Mouse (Mus musculus) cerebellum, adult 2 months (tissue): ENCODE data around the gene Ttc38. TPM values are rescaled to one million over a fixed set of nuclear protein-coding genes. Genes with fewer than 3 reads are reported as not detected.

ENCODE experiments used
- DNase-seq, 2 experiments: peaks; one replicate each; pipeline ENCODE4 v3.0.0; 2021
- H3K27ac ChIP-seq: fragments of 200-500 bp; 2 replicates; pipeline ENCODE4 v1.5.1; 2012; ENCODE audit warnings: low read length, control low read depth, inconsistent platforms; ENCODE audit not compliant: insufficient read depth
- H3K27me3 ChIP-seq: fragments of 200-500 bp; 2 replicates; pipeline ENCODE4 v1.6.1; 2012; ENCODE audit warnings: inconsistent platforms, mild to moderate bottlenecking, low read length, moderate library complexity; ENCODE audit not compliant: control insufficient read depth, insufficient read depth
- H3K4me1 ChIP-seq: fragments of 200-500 bp; 2 replicates; pipeline ENCODE4 v1.6.1; 2011; ENCODE audit warnings: low read length; ENCODE audit not compliant: control insufficient read depth, insufficient read depth
- H3K4me3 ChIP-seq: fragments of 200-500 bp; replicated peaks from 2 replicates; pipeline ENCODE3; 2011; ENCODE audit warnings: mild to moderate bottlenecking, low read depth, low read length, control low read depth; ENCODE audit not compliant: insufficient read depth
- CTCF ChIP-seq: fragments of 200-500 bp; IDR thresholded peaks from 2 replicates; pipeline ENCODE4 v1.5.1; 2011; ENCODE audit warnings: low read depth, mild to moderate bottlenecking, control low read depth, low read length, moderate library complexity, borderline replicate concordance; ENCODE audit not compliant: insufficient read depth
- POLR2A ChIP-seq: fragments of 200-500 bp; IDR thresholded peaks from 2 replicates; pipeline ENCODE4 v1.6.1; 2011; ENCODE audit warnings: low read length, control low read depth, borderline replicate concordance; ENCODE audit not compliant: insufficient read depth
- WGBS: fragments of 180-500 bp; shearing (Covaris S2); methylation state at CpG from one replicate; pipeline ENCODE4 v1.1.7; 2018; 5-methylcytosine and 5-hydroxymethylcytosine counted together
- polyA plus RNA-seq: library from polyadenylated mRNA; depleted of rRNA; stranded (reverse); fragments of >200 nt; gene quantifications from 2 replicates; pipeline ENCODE4 v1.2.3, GENCODE M21; 2012

The Ttc38 gene
- polyA plus RNA-seq, 1 experiment, result 5.1 TPM

GRCm38 (mm10) chr15:85889235-85889634, 57.1 kb downstream of the Ttc38 start:
- no peak overlapping the region for H3K27ac ChIP-seq
- peaks cover 5% of the 10 kb centered on the region; the same call in 1 of the 2 replicates for H3K4me1 ChIP-seq
- no peak for DNase-seq
- H3K4me3 ChIP-seq, result no peak overlapping the region
- no peaks in the 10 kb centered on the region for H3K27me3 ChIP-seq
- TF ChIP-seq POLR2A (no peak), CTCF (no peak)
- 88% methylated on average over 4 of the region's 4 CpGs for WGBS

- WGBS, result 25% methylated on average over 10 of the region's 10 CpGs
- TF ChIP-seq POLR2A (no peak), CTCF (no peak)
- Histone ChIP-seq H3K4me1 (peaks cover 5% of the 10 kb centered on the region; the same call in 1 of the 2 replicates), H3K27me3 (no peaks in the 10 kb centered on the region), H3K4me3 (no peak overlapping the region), H3K27ac (no peak overlapping the region)
- DNase-seq, result peak; percentile 53 to 67
These were observed 59.9 kb downstream of the Ttc38 start for GRCm38 (mm10) chr15:85891971-85892370.

DNA sequence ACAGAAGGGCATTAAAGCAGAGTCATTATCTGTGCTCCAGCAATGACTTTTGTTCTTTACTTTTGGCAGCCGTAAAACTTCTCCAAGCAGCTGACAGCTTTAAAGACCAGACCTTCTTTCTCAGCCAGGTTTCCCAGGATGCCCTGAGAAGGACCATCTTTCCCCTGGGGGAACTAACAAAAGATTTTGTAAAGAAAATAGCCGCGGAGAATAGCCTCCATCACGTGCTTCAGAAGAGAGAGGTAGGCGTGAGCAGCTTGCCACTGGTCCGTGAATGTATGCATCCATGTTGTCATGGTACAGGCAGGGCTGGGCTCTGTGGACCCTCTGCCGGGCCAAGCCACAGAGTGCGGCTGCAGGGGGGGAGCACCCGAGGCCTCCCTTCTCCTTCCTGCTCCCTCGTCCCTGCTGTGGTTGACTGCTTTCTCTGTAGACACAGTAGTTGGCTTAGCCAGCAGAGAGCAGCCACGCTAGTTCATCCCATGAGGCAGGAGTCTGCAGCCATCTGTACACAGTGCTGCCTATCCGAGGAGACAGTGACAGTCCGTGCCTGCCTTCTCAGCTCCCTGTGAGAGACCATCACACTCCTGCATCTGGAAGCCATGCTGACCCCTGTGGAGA, 60.5 kb downstream of the Ttc38 start:
- 34% methylated on average over 13 of the region's 13 CpGs for WGBS
- H3K27ac ChIP-seq, result no peak overlapping the region
- no peak for DNase-seq
- H3K4me1 ChIP-seq, result peaks cover 5% of the 10 kb centered on the region; the same call in 1 of the 2 replicates
- no peak for TF ChIP-seq POLR2A
- TF ChIP-seq CTCF, result no peak
- no peak overlapping the region for H3K4me3 ChIP-seq
- H3K27me3 ChIP-seq, result no peaks in the 10 kb centered on the region

DNA sequence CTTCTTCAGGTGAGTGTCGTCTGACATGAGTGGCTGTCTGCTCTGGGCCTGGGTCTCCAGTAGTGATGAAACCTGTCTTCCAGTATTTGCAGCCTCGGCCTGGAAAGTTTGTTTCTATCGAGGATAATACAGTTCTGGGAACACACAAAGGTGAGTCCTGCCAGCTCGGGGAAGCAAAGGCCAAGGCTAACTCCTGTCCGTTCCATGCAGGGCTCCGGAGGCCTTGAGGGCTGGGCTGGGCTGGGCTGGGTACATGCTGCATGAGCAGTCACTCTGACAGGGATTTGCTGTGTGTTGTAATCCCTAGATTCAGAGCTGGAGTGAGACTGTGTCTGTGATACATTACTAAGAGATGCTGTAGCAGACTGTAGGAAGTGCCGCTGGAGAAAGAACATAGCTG, 61.8 kb downstream of the Ttc38 start:
- 87% methylated on average over 7 of the region's 7 CpGs for WGBS
- Histone ChIP-seq H3K4me1 (peaks cover 9% of the 10 kb centered on the region; the same call in 1 of the 2 replicates), H3K27me3 (no peaks in the 10 kb centered on the region), H3K27ac (no peak overlapping the region), H3K4me3 (no peak overlapping the region)
- TF ChIP-seq POLR2A, result no peak
- no peak for TF ChIP-seq CTCF
- no peak for DNase-seq

GRCm38 (mm10) chr15:85896284-85896683, 64.2 kb downstream of the Ttc38 start:
- TF ChIP-seq CTCF (peak; percentile 98), POLR2A (no peak)
- WGBS, result 7% methylated on average over 8 of the region's 8 CpGs
- Histone ChIP-seq H3K4me3 (no peak overlapping the region), H3K4me1 (peaks cover 14% of the 10 kb centered on the region), H3K27ac (no peak overlapping the region), H3K27me3 (no peaks in the 10 kb centered on the region)
- DNase-seq, result peak; percentile 68 to 88

- 48% methylated on average over 10 of the region's 10 CpGs for WGBS
- Histone ChIP-seq H3K27ac (no peak overlapping the region), H3K27me3 (no peaks in the 10 kb centered on the region), H3K4me1 (peaks cover 9% of the 10 kb centered on the region), H3K4me3 (no peak overlapping the region)
- no peak for DNase-seq
- no peak for TF ChIP-seq POLR2A
- TF ChIP-seq CTCF, result no peak
These were observed 65.0 kb downstream of the Ttc38 start for GRCm38 (mm10) chr15:85897113-85897512.

DNA sequence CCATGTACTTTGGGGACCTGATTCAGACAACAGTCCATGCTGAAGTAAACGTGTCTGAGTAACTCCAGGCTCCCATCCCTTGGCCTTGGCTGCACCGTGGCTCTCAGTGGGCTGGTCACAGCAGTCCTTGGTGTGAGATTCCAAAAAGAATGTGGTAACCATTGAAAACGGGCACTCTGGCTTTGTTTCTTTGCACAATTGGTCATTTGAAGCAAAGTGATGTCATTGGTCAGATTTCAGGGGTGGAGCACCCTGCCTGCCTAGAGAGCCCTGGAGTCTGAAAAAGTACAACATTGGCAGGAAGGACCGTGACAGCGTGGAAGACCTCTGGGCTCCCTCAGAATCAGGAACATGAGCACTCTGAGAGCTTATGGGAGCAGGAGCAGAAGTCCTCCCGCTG, 67.3 kb downstream of the Ttc38 start:
- Histone ChIP-seq H3K27ac (no peak overlapping the region), H3K27me3 (no peaks in the 10 kb centered on the region), H3K4me3 (no peak overlapping the region), H3K4me1 (peaks cover 9% of the 10 kb centered on the region)
- 48% methylated on average over 6 of the region's 6 CpGs for WGBS
- no peak for TF ChIP-seq CTCF
- no peak for DNase-seq

DNA sequence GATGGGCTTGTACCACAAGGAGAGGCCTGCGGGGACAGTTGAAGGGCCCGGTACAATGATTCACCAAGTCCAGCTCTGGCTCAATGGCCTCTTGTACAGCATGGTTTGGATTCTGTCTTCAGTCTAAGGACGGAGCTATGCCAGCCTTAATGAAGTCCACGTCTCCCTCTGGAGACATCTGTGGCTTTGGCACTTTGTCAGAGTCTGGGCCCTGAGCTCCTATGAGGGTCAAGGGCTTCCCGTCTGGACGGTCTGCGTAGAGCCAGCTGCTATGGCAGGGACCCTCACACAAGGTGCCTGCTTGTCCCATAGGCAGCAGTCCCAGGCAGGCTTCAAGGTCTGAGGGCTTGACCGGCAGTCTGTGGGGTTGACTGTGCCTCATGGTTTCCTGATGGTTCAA, 68.2 kb downstream of the Ttc38 start:
- H3K27ac ChIP-seq, result no peak overlapping the region
- no peak for TF ChIP-seq POLR2A
- TF ChIP-seq CTCF, result no peak
- no peaks in the 10 kb centered on the region for H3K27me3 ChIP-seq
- no peak for DNase-seq
- H3K4me1 ChIP-seq, result peaks cover 9% of the 10 kb centered on the region
- no peak overlapping the region for H3K4me3 ChIP-seq
- 41% methylated on average over 8 of the region's 8 CpGs for WGBS
